Mouse (Mus musculus) granulocyte monocyte progenitor cell, adult 5-6 weeks (primary cell): ENCODE measurements around the gene Slit3. TPM values are rescaled to one million over a fixed set of nuclear protein-coding genes. Genes with fewer than 3 reads are reported as not detected.

ENCODE experiments used
- ATAC-seq: replicated peaks from 2 replicates; pipeline ENCODE4 v1.8.0; 2016; ENCODE audit warnings: mild to moderate bottlenecking, moderate TSS enrichment, inconsistent platforms; ENCODE audit not compliant: poor library complexity, severe bottlenecking
- total RNA-seq, 2 experiments: library from RNA; stranded (forward) in 1 of 2; stranded (reverse) in 1 of 2; fragments of 200-712, 200-1000 nt in 1 of 2; fragments of >200 nt in 1 of 2; fragmentation: Nextera tagmentation in 1 of 2; gene quantifications; 2 replicates each; pipeline ENCODE4 v1.2.3; 2014 to 2017

The Slit3 gene
- total RNA-seq, 2 experiments from 2014 or later, result not detected

DNA sequence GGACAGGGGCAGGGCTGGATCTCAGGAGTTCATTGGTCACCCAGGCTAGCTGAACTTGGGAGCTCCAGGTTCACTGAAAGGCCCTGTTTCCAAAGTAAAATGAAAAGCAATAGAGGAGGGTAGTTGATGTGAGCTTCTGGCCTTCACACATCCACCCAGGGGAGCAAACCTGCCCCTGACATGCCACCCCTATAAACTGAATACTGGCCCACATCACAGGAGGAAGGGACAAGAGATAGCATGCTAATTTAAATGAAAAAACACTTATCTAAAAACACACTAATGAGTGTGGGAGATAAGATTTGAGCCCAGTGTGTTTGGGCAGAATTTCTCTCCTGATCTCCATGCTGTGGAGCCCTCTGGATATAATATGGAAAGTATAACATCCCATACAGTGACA lies 475.0 kb downstream of the Slit3 start:
- ATAC-seq, result no peak

DNA sequence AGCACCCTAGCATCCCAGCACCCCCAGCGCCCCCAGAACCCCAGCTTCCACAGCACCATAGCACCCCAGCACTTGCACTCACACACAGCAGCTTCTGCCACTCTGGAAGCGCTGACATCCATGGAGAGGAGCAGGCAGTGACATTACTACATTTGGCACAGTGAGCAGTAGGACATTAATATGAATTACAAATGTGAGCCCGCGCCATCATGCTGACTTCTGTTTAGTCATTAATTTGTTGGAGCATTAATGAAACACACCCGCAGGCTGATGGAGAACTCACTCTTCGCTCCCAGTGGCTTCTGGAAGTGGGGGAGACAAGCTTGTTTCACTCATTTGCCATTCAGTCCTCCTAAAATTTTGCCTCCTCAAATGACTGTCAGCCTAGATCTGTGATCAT lies 476.9 kb downstream of the Slit3 start:
- ATAC-seq, result no peak

DNA sequence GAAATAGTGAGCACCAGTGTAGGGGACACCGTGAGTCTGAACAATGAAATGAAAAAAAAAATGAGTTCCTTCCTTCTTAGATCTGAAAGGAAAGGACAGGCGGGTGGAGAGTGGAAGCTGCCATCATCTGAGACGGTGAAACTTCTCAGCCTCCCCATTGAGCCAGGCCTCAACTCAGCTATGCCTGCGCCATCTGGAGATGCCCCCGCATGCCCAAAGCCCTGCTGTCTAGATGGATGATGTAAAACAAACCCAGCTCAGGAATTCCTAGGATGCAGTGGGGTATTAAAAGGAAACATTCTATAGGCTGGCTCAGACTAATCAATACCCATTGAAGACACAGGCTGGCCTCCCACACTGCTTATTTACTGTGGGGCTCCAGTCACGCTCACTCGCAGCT lies 477.7 kb downstream of the Slit3 start:
- ATAC-seq, result no peak

DNA sequence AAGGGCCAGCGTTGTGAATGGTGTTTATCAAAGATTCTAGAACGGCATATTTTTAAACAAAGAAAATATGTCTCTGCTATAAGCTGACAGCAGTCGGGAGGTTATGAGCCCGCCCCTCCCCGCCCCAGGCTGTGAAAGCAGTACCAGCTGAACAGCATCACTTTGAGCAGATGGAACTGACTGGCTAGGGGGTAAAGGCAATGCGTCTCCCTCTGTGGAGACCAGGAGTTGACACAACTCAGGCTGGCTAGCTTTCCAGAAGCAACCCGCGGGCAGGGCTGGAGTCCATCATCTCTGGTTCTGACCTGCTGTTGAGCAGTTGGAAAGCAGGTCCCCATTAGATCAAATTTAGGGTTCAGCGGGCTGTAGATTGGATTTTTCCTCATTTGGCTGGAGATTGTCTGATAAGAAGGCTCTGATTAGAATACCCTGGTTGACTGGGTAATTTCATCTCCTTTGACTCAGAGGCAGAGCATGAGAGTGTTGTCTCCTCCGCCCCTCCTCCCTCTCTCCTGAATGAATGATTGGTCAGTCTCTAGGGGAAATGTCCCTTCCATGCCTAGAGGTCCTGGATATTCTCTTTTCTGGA lies 480.7 kb downstream of the Slit3 start:
- no peak for ATAC-seq

DNA sequence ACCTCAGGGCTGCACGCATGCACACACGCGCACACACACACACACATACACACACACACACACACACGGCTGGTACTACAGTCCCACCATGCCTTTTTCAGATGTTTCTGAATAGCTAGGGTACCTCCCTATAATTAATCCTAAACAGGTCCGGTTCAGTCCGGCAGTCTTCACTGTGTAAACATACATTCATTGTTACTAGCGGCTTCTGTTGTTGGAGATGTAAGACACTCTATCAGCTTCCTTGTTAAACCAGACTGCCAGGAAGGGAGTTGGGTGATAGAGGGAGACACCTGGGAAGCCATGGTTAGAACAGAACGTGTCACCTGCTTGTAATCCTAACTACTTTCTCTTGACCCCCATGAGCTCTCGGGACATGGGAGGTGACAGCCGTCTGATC lies 481.6 kb downstream of the Slit3 start:
- no peak for ATAC-seq

DNA sequence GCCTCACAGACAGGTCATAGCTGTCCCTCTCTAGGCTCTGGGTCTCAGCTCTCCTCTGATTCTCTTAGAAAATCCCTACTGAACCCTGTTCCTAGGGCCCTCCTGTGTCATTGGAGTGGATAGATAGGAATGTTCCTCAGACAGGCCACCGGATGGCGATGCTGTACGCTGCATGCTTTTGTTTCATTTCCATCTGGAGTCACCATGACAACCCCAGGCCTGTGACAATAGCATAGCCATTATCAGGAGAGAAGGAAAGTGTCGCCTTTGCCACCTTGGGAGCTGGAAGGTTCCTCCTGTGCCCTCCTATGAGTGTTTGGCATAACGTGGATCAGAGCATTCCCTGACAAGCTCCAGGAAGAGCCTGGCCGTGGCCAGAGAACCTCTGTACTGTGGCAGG lies 482.9 kb downstream of the Slit3 start:
- ATAC-seq, result no peak

DNA sequence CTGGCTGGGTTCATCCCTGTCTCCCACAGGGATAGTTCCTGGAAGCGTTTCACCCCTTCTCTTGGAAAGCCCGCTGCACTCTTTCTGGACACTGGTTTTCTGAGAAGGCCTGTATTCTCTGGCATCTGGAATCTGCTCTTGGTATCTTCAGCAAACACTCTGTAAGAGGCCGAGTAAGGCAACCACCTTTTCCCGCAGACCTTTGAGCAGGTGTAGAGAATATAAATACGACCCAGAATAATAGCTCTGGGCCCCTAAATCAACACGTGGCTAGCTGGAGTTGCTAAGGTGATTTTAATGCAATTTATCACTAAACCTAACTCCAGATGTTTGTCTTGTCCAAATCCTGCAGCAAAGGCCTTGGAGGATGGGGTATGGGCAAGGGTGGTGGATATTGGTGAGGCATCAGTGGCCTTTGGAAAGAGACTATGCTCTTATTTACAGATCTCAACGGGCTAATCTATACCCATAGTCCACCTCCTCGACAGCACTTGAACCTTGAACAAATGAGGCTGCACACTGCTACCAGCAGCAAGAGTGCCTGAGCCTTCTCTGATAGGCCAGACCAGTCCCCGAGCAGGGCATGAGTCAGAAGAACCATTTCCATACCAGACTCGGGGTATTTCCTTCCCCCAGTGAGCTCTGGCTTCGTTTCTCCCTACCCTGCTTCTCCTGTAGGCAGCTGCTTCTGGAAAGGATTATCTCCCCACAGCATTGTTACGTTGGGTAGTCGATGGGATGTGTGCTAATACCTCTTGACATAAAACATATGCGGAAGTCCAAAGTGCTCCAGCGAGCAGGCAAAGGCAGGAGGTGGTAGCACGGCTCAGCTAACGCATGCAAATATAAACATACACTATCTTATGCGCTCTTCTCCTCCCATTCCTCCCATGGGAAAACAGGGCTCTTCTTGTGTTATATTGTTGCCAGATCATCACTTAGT lies 484.1 kb downstream of the Slit3 start:
- ATAC-seq, result no peak

DNA sequence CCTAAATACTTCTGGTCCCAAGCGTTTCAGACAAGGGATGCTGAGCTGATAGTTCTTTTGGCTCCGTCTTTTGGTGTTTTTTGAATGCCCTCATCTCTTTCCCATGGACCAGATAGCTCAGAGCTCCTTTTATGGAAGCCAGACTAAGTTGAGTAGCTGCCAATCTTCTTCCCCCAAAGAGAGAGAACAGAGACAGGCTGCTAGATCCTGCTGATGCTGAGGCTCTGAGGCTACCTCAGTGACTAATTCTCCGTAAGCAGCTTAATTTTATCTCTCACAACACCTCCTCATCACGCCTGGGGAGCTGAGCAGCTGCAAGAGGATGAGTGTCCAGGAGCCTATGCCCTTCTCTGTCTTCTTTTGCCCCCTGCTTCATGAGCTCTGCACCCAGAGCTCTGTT lies 486.2 kb downstream of the Slit3 start:
- ATAC-seq, result no peak

DNA sequence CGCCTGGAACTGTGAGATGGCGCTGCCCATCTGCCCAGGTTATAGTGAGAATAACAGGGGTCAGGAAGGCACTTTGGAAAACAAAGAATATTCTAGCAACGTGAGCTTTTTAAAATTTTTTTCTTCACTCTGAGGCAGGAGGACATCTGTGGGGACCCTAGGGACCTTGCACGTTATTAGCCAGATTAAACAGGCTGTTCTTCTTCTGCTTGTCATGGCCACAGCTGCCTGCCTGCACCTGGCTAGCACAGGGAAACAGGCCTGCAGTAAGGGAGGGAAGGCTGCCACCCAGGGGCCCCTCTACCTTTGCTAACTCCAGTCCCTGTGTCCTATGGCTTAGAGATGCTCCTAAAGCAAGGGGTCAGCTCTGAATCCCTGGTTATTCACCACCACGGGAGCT lies 487.8 kb downstream of the Slit3 start:
- no peak for ATAC-seq

DNA sequence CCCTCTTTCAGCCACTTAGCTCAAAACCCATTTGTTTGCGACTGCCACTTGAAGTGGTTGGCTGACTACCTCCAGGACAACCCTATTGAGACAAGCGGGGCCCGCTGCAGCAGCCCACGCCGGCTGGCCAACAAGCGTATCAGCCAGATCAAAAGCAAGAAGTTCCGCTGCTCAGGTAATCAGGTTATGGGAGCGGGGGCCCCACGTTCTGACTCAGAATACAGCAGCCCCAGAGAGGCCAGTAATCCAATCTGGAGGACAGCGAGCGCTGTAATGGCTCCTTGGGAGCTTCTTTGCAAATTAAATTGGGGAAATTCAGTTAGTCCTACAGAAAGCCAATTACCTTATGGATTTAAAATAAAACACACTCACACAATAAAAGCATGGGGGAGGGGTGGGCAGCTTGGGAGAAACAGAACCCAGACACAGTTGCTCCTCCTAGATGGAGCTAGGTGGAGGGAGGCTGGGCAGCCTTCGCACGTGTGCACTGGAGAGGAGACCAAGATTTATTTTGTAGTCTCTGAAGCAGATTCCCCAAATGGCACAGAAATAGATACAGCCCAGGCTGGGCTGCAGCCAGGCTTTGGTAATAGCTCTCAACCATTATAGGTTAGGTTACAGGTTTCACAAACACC lies 491.4 kb downstream of the Slit3 start:
- ATAC-seq, result no peak

DNA sequence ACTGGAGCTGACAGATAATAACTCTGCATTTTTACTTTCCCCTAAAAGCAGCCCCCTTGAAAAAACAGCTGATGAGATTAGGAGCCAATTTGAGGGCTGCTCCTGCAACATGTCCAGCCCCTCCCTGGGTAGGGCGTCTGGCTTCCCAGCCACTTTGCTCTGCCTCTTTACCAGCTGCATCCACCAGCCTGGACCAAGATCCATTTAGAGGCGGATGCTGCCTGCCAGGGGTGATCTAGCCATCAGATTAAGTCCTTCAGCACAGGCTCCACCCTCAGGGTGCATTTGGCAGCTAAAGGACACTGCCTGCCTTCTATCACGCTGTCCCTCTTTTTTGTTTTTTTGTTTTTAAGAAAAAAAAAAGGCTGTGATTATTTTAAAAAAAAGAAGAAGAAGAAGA lies 493.5 kb downstream of the Slit3 start:
- no peak for ATAC-seq

DNA sequence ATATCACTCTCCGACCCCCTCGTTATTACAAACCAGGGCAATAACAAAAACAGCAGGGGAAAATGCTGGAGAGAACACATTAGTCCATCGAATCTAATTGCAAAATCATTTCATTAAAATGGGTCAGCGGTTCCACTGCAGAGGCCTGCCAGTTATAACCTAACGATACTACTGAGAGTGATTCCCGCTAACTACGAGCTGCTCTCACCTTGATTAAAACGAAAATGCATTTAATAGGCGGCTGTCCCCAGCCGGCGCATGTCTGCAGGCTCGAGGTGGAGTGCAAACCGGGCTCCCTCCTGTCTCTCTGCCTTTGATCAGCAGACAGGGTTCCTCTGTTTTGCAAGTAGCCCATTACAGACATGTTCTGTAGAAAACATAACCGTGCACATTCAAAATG lies 498.4 kb downstream of the Slit3 start:
- ATAC-seq, result no peak

DNA sequence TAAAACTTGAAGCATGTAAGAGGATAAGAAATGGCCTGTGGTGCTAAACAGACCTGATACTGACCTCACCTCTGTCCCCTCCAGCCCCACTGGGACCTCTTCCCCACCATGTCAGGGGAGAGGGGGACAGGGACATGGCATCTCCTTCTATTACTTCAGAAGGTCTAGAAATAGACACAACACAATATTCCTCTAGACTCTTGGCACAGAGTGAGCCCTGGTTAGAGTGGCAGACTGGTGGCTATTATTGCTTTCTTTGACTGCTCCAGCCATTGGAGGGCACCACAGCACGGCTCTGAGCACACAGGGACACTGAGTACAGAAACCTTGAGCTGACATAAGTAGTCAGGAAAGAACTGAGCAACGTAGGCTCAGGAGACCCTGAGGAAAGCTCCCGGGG lies 501.7 kb downstream of the Slit3 start:
- no peak for ATAC-seq

DNA sequence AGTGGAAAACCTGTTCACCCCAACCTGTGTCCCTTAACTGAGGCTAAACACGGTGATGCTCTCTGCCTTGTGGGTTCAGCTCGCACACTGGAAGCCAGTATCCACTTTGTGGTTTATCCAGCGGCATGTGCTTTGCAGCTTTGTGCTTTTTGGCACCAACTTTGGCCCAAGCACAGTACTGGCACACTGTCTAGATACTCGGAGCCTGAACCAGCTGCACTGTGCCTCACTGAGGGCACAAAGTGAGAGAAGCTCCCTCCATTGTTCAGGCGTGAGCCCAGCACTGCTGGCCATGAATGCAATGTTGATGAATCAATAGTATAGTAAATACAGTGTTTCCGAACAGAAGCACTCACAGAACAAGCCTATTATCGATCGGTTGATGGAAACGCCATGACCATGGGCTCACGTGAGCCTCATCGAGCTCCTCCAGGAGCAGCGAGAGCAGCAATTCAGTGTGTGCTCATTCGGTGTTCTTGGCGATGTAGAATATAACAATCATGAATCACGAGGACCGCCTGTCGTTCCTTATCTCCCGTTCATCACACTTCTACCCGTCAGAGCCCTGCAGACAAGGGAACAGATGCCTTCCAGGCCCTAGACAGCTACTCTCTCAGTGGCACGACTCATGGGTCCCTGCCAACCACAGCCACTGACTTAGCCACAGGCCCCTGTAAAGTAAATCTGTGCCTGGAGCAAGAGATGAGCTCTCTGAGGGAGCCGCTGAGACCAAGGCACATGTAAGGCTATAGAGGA lies 503.7 kb downstream of the Slit3 start:
- no peak for ATAC-seq

DNA sequence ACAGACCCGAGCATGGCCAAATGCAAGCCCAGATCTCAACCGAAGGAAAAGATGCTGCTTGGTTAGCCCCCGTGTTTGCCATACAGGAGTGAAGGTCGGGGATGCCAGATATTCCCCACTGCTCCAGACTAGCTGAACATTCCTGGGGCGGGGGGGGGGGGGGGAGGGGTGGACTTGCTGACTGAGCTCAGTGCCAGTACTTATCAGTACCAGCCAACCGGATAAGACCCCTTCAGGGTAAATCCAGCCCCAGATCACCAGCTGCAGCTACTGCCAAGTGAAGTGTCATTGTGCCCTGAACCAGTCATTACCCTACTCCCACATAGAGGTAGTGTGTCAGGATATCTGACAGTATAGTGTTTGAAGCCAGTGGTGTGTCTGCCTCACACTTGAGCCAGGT lies 504.6 kb downstream of the Slit3 start:
- no peak for ATAC-seq

DNA sequence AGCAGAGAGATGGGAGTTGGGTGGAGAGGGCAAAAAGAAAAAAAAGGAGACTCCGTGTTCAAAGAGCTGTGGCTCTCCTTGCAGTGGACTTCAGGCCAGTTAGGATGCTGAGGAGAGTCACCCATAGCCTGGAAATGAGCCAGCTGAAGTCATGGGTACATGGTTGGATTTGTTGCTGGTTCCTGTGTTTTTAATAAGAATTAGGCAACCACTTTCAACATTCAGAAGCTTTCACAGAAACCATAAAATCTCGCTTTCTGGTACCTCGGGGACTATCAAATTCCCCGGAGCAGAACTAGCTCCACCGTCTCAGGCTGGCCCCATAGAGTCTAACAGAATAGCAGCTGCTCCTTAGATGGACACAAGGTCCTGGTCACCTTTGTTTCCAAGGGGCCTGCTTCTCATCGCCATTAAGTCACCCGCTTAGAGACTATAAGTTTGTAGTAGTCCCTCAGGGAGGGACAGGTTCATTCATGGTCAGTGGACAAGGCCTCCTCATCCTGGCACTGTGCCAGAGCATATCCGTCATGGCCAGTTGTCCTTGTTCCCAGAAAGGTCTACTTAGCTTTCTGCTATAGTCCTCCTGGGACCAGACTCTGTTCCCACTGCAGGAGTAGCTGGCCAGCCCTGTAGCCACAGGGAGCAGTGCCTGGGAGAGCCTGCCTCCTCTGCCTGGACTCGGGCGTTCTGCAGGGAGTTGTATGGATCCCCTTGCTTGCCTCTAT lies 505.3 kb downstream of the Slit3 start:
- ATAC-seq, result no peak

DNA sequence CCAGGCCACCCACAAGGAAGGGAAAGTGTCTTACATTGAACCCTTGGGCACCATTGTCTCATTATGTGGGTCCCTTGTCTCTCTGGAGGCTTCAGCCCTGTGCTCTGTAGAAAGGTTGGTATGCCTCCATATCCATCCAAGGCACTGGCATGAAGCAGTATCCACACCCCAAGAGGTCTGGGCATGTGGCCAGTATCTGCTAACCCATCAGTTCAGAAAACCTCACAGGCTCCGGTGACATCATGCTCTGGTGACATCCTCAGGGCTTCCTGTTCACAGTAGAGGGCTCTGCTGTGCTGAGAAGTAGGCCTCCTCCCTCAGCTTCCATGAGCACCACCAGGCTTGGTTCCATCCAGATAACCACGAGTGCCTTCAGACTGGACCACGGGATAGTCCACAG lies 506.8 kb downstream of the Slit3 start:
- peak; percentile 38; the same call in 1 of the 2 replicates for ATAC-seq

DNA sequence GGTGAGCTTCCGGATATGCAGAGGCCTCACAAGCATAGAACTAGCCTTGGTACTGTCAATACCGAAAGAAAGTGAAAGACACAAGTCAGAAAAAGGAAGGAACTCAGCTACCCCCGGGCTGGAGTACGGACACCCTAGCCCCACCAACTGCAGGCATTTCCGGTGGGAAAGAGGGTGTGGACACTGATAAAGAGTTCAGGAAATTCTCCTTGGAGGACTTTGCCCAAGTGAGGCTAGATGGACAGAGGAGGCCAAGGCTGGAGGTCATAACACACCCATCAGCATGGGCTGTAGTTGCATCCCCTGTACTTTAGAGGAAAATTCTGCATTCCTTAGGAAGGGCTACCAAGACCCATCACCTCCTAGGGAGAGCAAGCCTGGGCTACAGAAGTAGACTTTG lies 511.2 kb downstream of the Slit3 start:
- peak; percentile 42 for ATAC-seq

DNA sequence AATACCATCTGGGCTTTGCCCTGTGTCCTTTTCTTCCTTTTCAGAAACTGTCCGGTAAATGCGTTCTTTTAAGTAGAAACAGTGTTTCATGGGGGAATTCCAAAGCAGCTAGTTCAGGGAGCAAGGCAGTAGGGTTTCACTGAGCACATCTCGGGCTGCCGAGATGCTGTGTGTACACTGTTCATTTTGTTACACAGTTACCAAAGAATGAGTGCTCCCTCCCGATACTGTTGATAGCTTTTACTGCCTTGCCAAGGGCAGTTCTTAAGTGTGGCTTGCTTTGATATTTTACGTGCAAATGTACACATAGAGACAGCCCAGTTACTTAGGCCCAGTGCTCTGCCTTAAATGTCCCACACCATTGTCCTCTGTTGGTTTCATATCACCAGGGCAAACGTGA lies 516.1 kb downstream of the Slit3 start:
- no peak for ATAC-seq

DNA sequence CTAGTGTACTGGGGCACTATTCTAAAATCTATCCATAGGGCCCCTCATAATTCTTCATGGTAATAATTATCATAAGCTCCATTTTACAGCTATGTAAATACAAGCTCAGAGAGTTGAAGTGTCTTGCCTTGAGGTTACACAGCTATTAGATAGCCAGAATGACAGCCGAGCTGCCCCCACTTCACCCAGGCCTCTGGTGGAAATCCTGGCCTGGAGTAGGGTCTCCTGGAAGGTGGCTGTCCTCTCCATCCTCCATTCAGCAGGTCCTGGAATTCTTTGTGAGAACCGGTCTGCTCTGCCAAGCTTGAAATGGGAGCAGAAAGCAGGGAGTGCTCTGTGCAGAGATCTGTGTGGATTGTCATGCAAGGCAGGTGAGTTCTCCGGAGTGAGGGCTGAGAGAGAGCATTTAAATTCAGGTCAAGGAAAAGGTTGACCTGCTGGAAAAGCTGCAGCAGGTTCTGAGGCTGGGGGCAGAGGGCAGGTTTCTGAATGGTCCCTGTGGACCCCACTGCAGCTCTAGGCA lies 517.9 kb downstream of the Slit3 start:
- no peak for ATAC-seq
